Mouse (Mus musculus): ENCODE measurements at regions not wholly inside any gene's neighbourhood (a gene's known extent, or its start where the extent isn't known, plus 50 kb on each side); places are given as distances from the start of the nearest gene placed in this dataset.

GRCm38 (mm10) chr7:40687005-40687404 lies 211.1 kb upstream of the Vstm2b start:
- TF ChIP-seq CTCF (IDR thresholded peaks at IDR 0.05; ENCODE audit: low read depth) (no peak; the same call in 1 of the 2 replicates), EP300 (IDR thresholded peaks at IDR 0.05; ENCODE audit: low read depth) (no peak)

Data from heart, postnatal 0 days (tissue).